Mouse (Mus musculus): ENCODE measurements at regions not wholly inside any gene's neighbourhood (a gene's known extent, or its start where the extent isn't known, plus 50 kb on each side); places are given as distances from the start of the nearest gene placed in this dataset.
A peak's percentile ranks its signal among the peaks of the same experiment; 100 is the strongest.

DNA sequence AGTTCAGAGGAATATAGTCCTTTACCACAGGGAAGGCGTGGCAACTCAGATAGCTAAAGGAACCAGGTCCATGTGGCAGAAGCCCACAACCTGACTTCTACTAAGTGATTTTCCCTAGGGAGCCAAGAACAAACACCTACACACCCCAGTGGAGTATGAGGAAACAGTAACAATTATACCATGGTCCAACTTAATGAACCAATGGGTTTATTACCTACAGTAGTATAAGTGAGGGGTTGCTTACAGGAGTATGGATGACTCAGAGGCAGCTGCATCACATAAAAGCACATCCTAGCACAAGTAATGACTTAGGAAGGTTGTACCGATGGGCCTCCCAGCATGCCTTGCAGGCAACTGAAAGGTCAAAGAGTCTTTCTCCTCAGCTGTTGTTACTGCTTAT is 98.7 kb upstream of the Cul1 start:
- 94% methylated on average over 2 of the region's 2 CpGs for WGBS
- Histone ChIP-seq H3K27me3 (ENCODE audit: control insufficient read depth, insufficient read depth, low read length) (no peaks in the 10 kb centered on the region), H3K4me3 (replicated peaks; ENCODE audit: insufficient read depth, low read depth, low read length) (no peak overlapping the region), H3K27ac (ENCODE audit: insufficient read depth, low read length) (no peak overlapping the region), H3K4me1 (ENCODE audit: control insufficient read depth, insufficient read depth, low read length) (no peaks in the 10 kb centered on the region)
- DNase-seq, result no peak
- TF ChIP-seq CTCF (IDR thresholded peaks at IDR 0.05; ENCODE audit: borderline replicate concordance, insufficient read depth, low read depth, low read length), result no peak
- TF ChIP-seq POLR2A (IDR thresholded peaks at IDR 0.05; ENCODE audit: borderline replicate concordance, insufficient read depth, low read length), result no peak

DNA sequence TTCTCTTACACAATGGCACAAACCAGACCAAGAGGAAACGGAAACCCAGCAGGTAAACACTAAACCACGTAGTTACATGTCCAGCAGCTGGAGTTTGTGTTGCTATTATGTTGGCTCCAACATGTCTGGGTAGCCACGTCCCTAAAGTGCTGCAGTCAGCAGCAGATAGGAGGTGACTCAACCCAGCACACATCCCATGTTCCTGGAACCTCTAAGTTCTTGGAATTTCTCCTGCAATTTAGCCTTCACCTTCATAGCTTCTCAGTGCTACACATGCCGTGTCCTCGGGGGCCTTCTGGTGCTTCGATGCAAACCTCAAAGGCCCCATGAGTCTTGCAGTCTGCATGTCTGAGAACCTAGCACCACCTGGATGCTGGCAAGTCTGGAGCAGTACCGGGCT is 97.7 kb upstream of the Cul1 start:
- no peaks in the 10 kb centered on the region for H3K27me3 ChIP-seq (ENCODE audit: control insufficient read depth, insufficient read depth, low read length)
- 88% methylated on average over 7 of the region's 7 CpGs for WGBS
- no peak overlapping the region for H3K4me3 ChIP-seq (replicated peaks; ENCODE audit: insufficient read depth, low read depth, low read length)
- H3K27ac ChIP-seq (ENCODE audit: insufficient read depth, low read length), result no peak overlapping the region
- TF ChIP-seq POLR2A (IDR thresholded peaks at IDR 0.05; ENCODE audit: borderline replicate concordance, insufficient read depth, low read length) (no peak), CTCF (IDR thresholded peaks at IDR 0.05; ENCODE audit: borderline replicate concordance, insufficient read depth, low read depth, low read length) (no peak)
- no peak for DNase-seq
- no peaks in the 10 kb centered on the region for H3K4me1 ChIP-seq (ENCODE audit: control insufficient read depth, insufficient read depth, low read length)

DNA sequence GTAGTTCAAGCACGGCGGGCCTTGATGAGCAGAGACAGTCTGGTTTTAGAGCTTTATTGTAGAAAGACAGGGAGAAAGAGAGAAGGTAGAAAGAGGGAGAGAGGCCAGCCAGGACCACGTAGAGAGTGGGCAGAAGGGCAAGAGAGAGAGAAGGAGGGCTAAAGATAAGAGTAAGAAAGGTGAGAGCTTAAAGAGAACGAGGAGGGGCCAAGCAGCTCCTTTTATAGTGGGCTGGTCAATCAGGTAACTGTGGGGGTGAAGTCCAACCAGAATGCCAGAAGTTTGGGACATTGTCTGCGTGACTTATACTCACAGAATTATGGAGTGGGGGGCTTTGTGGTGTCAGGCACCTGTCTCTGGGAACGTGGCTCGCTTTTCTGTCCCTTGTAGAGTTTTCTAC is 96.7 kb upstream of the Cul1 start:
- TF ChIP-seq POLR2A (IDR thresholded peaks at IDR 0.05; ENCODE audit: borderline replicate concordance, insufficient read depth, low read length), result no peak
- no peak for TF ChIP-seq CTCF (IDR thresholded peaks at IDR 0.05; ENCODE audit: borderline replicate concordance, insufficient read depth, low read depth, low read length)
- Histone ChIP-seq H3K27ac (ENCODE audit: insufficient read depth, low read length) (no peak overlapping the region), H3K4me3 (replicated peaks; ENCODE audit: insufficient read depth, low read depth, low read length) (no peak overlapping the region), H3K27me3 (ENCODE audit: control insufficient read depth, insufficient read depth, low read length) (no peaks in the 10 kb centered on the region), H3K4me1 (ENCODE audit: control insufficient read depth, insufficient read depth, low read length) (no peaks in the 10 kb centered on the region)
- WGBS, result 78% methylated on average over 7 of the region's 7 CpGs
- DNase-seq, result no peak

DNA sequence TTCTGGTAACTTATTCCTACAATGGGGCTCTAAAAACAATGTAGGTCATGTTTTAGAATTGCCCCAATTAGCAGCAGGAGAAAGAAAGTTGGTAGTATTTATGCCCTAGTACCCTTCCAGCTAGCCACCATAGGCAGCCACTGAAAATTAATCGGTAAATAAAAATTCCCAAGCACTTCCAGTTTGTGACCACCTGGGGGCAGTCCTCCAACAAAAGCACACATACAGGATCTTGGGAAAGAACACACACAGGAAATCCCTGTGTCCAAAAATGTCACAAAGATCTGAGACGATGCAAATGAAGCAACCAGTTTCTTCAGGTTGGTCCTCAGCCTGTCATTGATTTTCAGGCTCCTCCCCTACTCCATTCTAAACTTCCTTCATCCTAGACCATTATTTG is 94.5 kb upstream of the Cul1 start:
- no peaks in the 10 kb centered on the region for H3K27me3 ChIP-seq (ENCODE audit: control insufficient read depth, insufficient read depth, low read length)
- WGBS, result 35% methylated on average over 2 of the region's 2 CpGs
- TF ChIP-seq POLR2A (IDR thresholded peaks at IDR 0.05; ENCODE audit: borderline replicate concordance, insufficient read depth, low read length) (no peak), CTCF (IDR thresholded peaks at IDR 0.05; ENCODE audit: borderline replicate concordance, insufficient read depth, low read depth, low read length) (peak; percentile 16; the same call in 1 of the 2 replicates)

DNA sequence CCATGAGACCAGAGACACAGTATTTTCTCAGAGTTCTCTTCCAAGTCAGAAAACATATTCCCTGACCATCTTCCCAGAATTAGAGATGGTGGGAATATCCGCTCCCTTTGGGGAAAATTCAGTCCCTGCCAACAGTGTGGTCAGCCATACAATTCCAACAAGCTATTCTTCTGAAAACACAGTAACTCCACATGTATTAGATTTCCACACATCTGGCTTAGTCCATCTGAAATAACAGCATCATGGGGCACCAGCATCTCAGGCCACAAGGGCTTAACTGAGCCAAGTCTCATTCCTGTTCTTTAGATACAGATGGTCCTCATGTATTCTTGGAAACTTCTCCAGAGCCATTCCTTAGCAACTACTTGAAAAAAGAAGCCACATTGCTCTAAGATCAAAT is 89.2 kb upstream of the Cul1 start:
- Histone ChIP-seq H3K4me3 (replicated peaks; ENCODE audit: insufficient read depth, low read depth, low read length) (no peak overlapping the region), H3K27me3 (ENCODE audit: control insufficient read depth, insufficient read depth, low read length) (no peaks in the 10 kb centered on the region), H3K27ac (ENCODE audit: insufficient read depth, low read length) (no peak overlapping the region), H3K4me1 (ENCODE audit: control insufficient read depth, insufficient read depth, low read length) (no peaks in the 10 kb centered on the region)
- 87% methylated on average over 1 of the region's 1 CpGs for WGBS
- DNase-seq, result no peak
- TF ChIP-seq CTCF (IDR thresholded peaks at IDR 0.05; ENCODE audit: borderline replicate concordance, insufficient read depth, low read depth, low read length) (no peak), POLR2A (IDR thresholded peaks at IDR 0.05; ENCODE audit: borderline replicate concordance, insufficient read depth, low read length) (no peak)

More for the DNA sequence above, 94.5 kb upstream of the Cul1 start:
- no peak overlapping the region for H3K4me3 ChIP-seq (replicated peaks; ENCODE audit: insufficient read depth, low read depth, low read length)
- H3K27ac ChIP-seq (ENCODE audit: insufficient read depth, low read length), result no peak overlapping the region
- peak; percentile 24 to 44 for DNase-seq
- no peaks in the 10 kb centered on the region for H3K4me1 ChIP-seq (ENCODE audit: control insufficient read depth, insufficient read depth, low read length)

DNA sequence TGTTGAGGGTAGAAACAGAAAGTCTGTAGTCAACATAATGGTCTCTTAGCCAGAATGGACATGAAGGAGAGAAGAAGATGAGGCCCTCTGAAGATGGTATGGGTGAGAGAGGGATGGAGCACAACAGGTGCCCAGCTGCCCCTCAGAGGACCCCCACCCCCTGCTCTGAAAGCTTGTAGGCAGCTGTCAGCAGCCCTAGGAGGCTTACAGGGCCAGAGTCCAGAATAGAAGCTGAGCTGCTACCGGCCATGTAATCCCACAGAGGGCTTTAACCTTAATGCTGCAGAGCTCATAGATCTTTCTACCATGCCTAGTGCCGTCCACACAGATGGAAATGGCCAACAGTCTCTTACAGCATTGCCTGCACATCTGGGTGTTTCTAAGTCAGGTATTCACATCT is 88.6 kb upstream of the Cul1 start:
- H3K4me1 ChIP-seq (ENCODE audit: control insufficient read depth, insufficient read depth, low read length), result no peaks in the 10 kb centered on the region
- H3K27me3 ChIP-seq (ENCODE audit: control insufficient read depth, insufficient read depth, low read length), result no peaks in the 10 kb centered on the region
- TF ChIP-seq CTCF (IDR thresholded peaks at IDR 0.05; ENCODE audit: borderline replicate concordance, insufficient read depth, low read depth, low read length) (no peak), POLR2A (IDR thresholded peaks at IDR 0.05; ENCODE audit: borderline replicate concordance, insufficient read depth, low read length) (no peak)
- H3K27ac ChIP-seq (ENCODE audit: insufficient read depth, low read length), result no peak overlapping the region
- DNase-seq, result no peak
- 56% methylated on average over 2 of the region's 2 CpGs for WGBS
- no peak overlapping the region for H3K4me3 ChIP-seq (replicated peaks; ENCODE audit: insufficient read depth, low read depth, low read length)

DNA sequence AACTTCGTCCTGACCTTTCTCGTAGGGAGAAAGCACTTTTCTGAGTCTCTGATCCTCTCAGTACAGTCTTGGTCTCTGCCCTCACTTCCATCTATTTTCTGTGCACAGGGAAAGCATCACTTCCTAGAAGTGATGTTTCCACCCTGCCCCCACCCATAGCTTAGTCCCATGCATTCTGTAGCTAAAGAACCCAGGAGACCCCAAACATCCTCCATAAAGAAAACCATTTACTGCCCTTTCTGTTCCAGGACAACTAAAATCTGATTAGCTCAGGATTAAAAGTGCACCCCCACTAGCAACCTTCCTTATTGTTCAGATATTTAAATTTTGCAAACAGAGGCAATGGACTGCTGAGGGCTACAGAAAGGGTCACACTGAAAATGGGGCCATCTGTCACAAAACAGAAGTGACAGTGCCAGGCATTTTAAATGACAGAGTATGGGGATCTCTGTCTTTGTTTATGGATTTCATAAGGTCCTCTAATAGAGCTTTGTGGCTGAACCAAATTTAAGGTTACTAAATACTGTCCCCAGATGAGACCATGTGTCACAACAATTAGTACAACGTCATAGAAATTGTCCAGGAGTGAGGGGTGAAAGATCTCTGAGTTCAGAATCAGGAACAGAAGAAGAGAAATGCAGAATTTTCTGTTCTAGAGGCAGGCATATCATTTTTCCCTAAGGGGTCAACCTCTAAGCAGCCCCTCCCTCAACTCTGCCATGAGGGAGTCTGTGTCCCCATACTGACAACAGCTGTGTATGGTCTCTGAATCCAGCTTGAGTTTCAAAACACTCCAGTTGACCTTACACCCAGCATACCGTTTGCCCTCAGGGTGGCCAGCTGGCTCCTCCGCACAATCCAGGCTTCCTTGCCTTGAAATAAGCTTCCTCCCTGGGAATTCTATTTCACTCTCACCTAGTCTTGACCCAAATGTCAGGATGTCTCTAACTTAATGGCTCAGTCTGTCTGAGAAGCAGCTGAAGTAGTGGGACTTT is 87.2 kb upstream of the Cul1 start:
- DNase-seq, result peak; percentile 13 to 21
- WGBS, result 69% methylated on average over 5 of the region's 5 CpGs
- H3K4me3 ChIP-seq (replicated peaks; ENCODE audit: insufficient read depth, low read depth, low read length), result no peak overlapping the region
- H3K27me3 ChIP-seq (ENCODE audit: control insufficient read depth, insufficient read depth, low read length), result no peaks in the 10 kb centered on the region
- no peaks in the 10 kb centered on the region for H3K4me1 ChIP-seq (ENCODE audit: control insufficient read depth, insufficient read depth, low read length)
- TF ChIP-seq CTCF (IDR thresholded peaks at IDR 0.05; ENCODE audit: borderline replicate concordance, insufficient read depth, low read depth, low read length) (no peak), POLR2A (IDR thresholded peaks at IDR 0.05; ENCODE audit: borderline replicate concordance, insufficient read depth, low read length) (no peak)
- H3K27ac ChIP-seq (ENCODE audit: insufficient read depth, low read length), result no peak overlapping the region

DNA sequence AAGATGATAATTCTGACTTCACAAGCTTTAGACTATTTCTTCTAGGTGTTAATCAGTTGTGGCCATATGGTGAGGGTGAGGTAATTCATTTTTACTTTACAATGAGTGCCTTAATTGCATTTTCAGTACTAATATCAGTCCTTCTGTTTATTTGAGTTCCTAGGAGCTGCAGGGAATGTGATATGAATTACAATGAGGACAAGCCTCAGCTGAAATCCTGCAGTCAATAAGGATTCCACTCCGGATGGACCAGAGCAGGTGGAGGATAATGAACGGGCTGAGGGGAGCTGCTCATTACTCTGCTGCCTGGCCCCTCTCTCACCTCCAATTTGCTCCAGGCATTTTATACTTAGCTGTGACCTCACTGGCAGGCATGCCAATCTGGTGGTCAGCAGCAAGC is 85.7 kb upstream of the Cul1 start:
- no peak overlapping the region for H3K27ac ChIP-seq (ENCODE audit: insufficient read depth, low read length)
- H3K27me3 ChIP-seq (ENCODE audit: control insufficient read depth, insufficient read depth, low read length), result no peaks in the 10 kb centered on the region
- no peak for TF ChIP-seq POLR2A (IDR thresholded peaks at IDR 0.05; ENCODE audit: borderline replicate concordance, insufficient read depth, low read length)
- no peak for TF ChIP-seq CTCF (IDR thresholded peaks at IDR 0.05; ENCODE audit: borderline replicate concordance, insufficient read depth, low read depth, low read length)
- no peak for DNase-seq
- WGBS, result 33% methylated on average over 2 of the region's 2 CpGs
- H3K4me3 ChIP-seq (replicated peaks; ENCODE audit: insufficient read depth, low read depth, low read length), result no peak overlapping the region
- H3K4me1 ChIP-seq (ENCODE audit: control insufficient read depth, insufficient read depth, low read length), result no peaks in the 10 kb centered on the region
